Mouse (Mus musculus): Measurements from ENCODE around the gene St8sia1. TPM values are rescaled to one million over a fixed set of nuclear protein-coding genes. Genes with fewer than 3 reads are reported as not detected.

Gene St8sia1
- polyA plus RNA-seq, 1 experiment: 2.5 TPM

DNA sequence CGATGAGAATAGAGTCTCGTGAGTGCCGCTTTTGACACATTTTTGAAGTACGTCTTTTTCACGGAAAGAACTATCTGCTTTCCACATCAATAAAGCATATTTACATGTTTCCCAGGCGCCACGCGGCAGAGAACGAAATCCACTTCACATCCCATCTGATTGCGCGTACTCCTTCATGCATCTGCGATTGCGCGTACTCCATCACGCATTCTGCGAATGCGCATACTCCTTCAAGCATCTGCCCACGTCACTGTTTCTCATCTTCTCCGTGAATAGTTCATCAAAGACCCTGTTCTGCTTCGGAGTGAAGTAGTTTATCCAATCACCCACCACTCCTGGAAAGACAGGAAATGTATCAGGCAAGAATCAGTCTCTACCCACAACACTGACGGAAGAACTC is 178.1 kb downstream of the St8sia1 start:
- Histone ChIP-seq H3K27me3 (ENCODE audit: control insufficient read depth, insufficient read depth, low read length) (no peaks in the 10 kb centered on the region), H3K27ac (ENCODE audit: control insufficient read depth, insufficient read depth, low read depth, low read length) (no peak overlapping the region), H3K4me3 (ENCODE audit: control insufficient read depth, low read depth, low read length) (no peak overlapping the region), H3K36me3 (ENCODE audit: control insufficient read depth, insufficient read depth, low read length) (no peaks in the 10 kb centered on the region), H3K4me1 (ENCODE audit: control insufficient read depth, insufficient read depth, low read length) (peaks cover 3% of the 10 kb centered on the region)
- TF ChIP-seq POLR2A (IDR thresholded peaks at IDR 0.05; ENCODE audit: control insufficient read depth, low read depth, low read length): no peak

DNA sequence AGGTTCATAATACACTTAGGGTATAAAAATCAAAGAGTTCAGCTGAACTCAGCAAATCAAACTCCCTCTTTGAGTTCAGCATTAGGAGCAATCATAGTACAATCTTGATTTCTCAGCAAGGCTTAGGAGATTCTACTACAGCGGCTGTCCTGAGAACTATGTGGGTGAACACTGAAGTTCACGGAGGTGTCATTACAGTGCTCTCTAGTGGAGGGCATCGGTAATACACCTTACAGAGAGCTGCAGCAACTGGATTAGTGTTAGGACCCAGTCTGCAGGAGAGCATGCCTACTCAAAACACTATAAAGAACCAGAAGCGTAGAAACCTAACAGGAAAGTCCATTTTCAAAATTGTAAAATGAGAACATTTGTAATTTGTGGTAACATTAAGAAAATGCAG is 178.9 kb downstream of the St8sia1 start:
- Histone ChIP-seq H3K4me3 (ENCODE audit: control insufficient read depth, low read depth, low read length) (no peak overlapping the region), H3K4me1 (ENCODE audit: control insufficient read depth, insufficient read depth, low read length) (peaks cover 3% of the 10 kb centered on the region), H3K27ac (ENCODE audit: control insufficient read depth, insufficient read depth, low read depth, low read length) (no peak overlapping the region), H3K27me3 (ENCODE audit: control insufficient read depth, insufficient read depth, low read length) (no peaks in the 10 kb centered on the region), H3K36me3 (ENCODE audit: control insufficient read depth, insufficient read depth, low read length) (no peaks in the 10 kb centered on the region)
- TF ChIP-seq POLR2A (IDR thresholded peaks at IDR 0.05; ENCODE audit: control insufficient read depth, low read depth, low read length) (no peak), CTCF (IDR thresholded peaks at IDR 0.05; ENCODE audit: control insufficient read depth, insufficient read depth, insufficient replicate concordance, low read depth, low read length) (peak; percentile 20; the same call in 1 of the 2 replicates)

GRCm38 (mm10) chr6:142781286-142781685 is 183.0 kb downstream of the St8sia1 start:
- no peak overlapping the region for H3K27ac ChIP-seq (ENCODE audit: control insufficient read depth, insufficient read depth, low read depth, low read length)
- no peak overlapping the region for H3K4me3 ChIP-seq (ENCODE audit: control insufficient read depth, low read depth, low read length)
- no peaks in the 10 kb centered on the region for H3K27me3 ChIP-seq (ENCODE audit: control insufficient read depth, insufficient read depth, low read length)
- H3K36me3 ChIP-seq (ENCODE audit: control insufficient read depth, insufficient read depth, low read length): no peaks in the 10 kb centered on the region
- no peaks in the 10 kb centered on the region for H3K4me1 ChIP-seq (ENCODE audit: control insufficient read depth, insufficient read depth, low read length)
- TF ChIP-seq POLR2A (IDR thresholded peaks at IDR 0.05; ENCODE audit: control insufficient read depth, low read depth, low read length) (no peak), CTCF (IDR thresholded peaks at IDR 0.05; ENCODE audit: control insufficient read depth, insufficient read depth, insufficient replicate concordance, low read depth, low read length) (no peak)

- H3K4me1 ChIP-seq (ENCODE audit: control insufficient read depth, insufficient read depth, low read length): no peaks in the 10 kb centered on the region
These were observed 183.6 kb downstream of the St8sia1 start for GRCm38 (mm10) chr6:142780574-142781033.

DNA sequence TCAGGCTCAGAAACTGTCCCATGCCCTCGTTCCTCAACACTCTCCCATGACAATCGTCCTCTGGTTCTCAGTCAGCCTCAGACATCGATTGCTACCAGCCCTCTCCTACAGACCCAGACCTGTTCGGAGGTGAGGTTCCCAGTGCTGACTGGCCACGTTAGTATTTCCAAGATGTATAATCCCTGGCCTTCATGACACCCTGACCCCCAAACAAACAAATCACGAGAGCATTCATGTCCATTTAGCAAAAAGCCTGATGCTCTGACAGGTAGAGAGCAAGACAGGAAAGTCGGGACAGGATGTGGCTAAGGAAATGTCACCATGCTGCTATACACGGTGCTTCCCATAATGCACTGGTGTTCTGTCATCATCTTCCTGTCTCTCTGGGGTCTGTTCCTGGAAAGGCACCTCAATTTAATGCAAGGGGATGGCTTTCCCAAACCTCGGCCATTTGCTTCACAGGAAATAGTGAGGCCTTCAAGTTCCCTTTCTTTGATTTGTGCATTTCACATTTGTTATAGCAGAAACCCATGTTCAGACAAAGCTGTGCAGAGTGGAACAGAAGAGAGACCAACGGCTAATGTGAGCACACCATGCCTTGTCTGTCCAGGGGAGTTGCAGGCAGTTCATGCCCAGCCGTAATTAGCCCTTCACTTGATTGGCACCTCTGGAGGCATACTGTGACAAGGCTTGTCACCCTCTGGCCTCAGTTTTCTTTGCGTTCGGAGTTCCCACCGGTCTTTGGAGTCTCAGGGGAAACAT is 184.3 kb downstream of the St8sia1 start:
- no peaks in the 10 kb centered on the region for H3K4me1 ChIP-seq (ENCODE audit: control insufficient read depth, insufficient read depth, low read length)
- no peaks in the 10 kb centered on the region for H3K36me3 ChIP-seq (ENCODE audit: control insufficient read depth, insufficient read depth, low read length)
- H3K27ac ChIP-seq (ENCODE audit: control insufficient read depth, insufficient read depth, low read depth, low read length): no peak overlapping the region
- no peak overlapping the region for H3K4me3 ChIP-seq (ENCODE audit: control insufficient read depth, low read depth, low read length)
- no peak for TF ChIP-seq CTCF (IDR thresholded peaks at IDR 0.05; ENCODE audit: control insufficient read depth, insufficient read depth, insufficient replicate concordance, low read depth, low read length)
- TF ChIP-seq POLR2A (IDR thresholded peaks at IDR 0.05; ENCODE audit: control insufficient read depth, low read depth, low read length): no peak
- H3K27me3 ChIP-seq (ENCODE audit: control insufficient read depth, insufficient read depth, low read length): no peaks in the 10 kb centered on the region

More at GRCm38 (mm10) chr6:142780574-142781033, 183.6 kb downstream of the St8sia1 start:
- Histone ChIP-seq H3K27me3 (ENCODE audit: control insufficient read depth, insufficient read depth, low read length) (no peaks in the 10 kb centered on the region), H3K27ac (ENCODE audit: control insufficient read depth, insufficient read depth, low read depth, low read length) (no peak overlapping the region), H3K4me3 (ENCODE audit: control insufficient read depth, low read depth, low read length) (no peak overlapping the region), H3K36me3 (ENCODE audit: control insufficient read depth, insufficient read depth, low read length) (no peaks in the 10 kb centered on the region)
- TF ChIP-seq CTCF (IDR thresholded peaks at IDR 0.05; ENCODE audit: control insufficient read depth, insufficient read depth, insufficient replicate concordance, low read depth, low read length): no peak
- TF ChIP-seq POLR2A (IDR thresholded peaks at IDR 0.05; ENCODE audit: control insufficient read depth, low read depth, low read length): no peak

- TF ChIP-seq POLR2A (IDR thresholded peaks at IDR 0.05; ENCODE audit: control insufficient read depth, low read depth, low read length) (no peak), CTCF (IDR thresholded peaks at IDR 0.05; ENCODE audit: control insufficient read depth, insufficient read depth, insufficient replicate concordance, low read depth, low read length) (no peak)
- no peak overlapping the region for H3K4me3 ChIP-seq (ENCODE audit: control insufficient read depth, low read depth, low read length)
- H3K27ac ChIP-seq (ENCODE audit: control insufficient read depth, insufficient read depth, low read depth, low read length): no peak overlapping the region
- no peaks in the 10 kb centered on the region for H3K4me1 ChIP-seq (ENCODE audit: control insufficient read depth, insufficient read depth, low read length)
- no peaks in the 10 kb centered on the region for H3K36me3 ChIP-seq (ENCODE audit: control insufficient read depth, insufficient read depth, low read length)
- no peaks in the 10 kb centered on the region for H3K27me3 ChIP-seq (ENCODE audit: control insufficient read depth, insufficient read depth, low read length)
These were observed 185.0 kb downstream of the St8sia1 start for GRCm38 (mm10) chr6:142779045-142779811.

DNA sequence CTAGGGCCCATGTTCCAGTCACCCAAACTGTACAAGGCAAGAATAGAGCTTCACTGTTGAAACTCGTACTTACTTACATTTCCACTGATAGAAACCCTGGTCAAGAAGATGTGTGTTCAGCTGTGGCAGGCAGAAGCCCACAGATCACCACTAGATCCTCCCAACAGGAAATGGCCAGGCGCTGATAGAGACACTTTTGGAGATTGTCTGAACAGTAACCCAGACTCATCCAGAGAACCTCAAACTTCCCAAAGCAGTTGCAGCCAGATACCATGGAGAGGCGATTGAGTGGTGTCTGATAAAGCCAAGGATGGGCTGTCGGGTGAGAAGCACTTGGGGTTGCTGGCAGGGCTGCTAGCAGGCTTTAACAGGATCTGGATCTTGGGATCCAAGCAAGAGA is 187.3 kb downstream of the St8sia1 start:
- Histone ChIP-seq H3K36me3 (ENCODE audit: control insufficient read depth, insufficient read depth, low read length) (0 out of 2 replicates have a peak, but pooled peaks cover 3% of the 10 kb centered on the region), H3K4me3 (ENCODE audit: control insufficient read depth, low read depth, low read length) (no peak overlapping the region), H3K27ac (ENCODE audit: control insufficient read depth, insufficient read depth, low read depth, low read length) (no peak overlapping the region), H3K27me3 (ENCODE audit: control insufficient read depth, insufficient read depth, low read length) (no peaks in the 10 kb centered on the region), H3K4me1 (ENCODE audit: control insufficient read depth, insufficient read depth, low read length) (no peaks in the 10 kb centered on the region)
- no peak for TF ChIP-seq POLR2A (IDR thresholded peaks at IDR 0.05; ENCODE audit: control insufficient read depth, low read depth, low read length)
- TF ChIP-seq CTCF (IDR thresholded peaks at IDR 0.05; ENCODE audit: control insufficient read depth, insufficient read depth, insufficient replicate concordance, low read depth, low read length): no peak
